ENCODE assay signal across 9 mouse cellular contexts in genomic region chr13:45576185-45576584, GRCm38 (mm10).
A peak's percentile ranks its signal among the peaks of the same experiment; 100 is the strongest.
DNase-seq lines count a peak whose midpoint lies in the region; ATAC-seq and TF ChIP-seq lines count a peak whose summit lies in the region.
"Had no signal": no experiment of that assay in that cellular context is flagged by ENCODE, and none has a peak within 500 bp of the region (broad histone marks: within the 10 kb centered on the region; RNA-seq: fewer than 3 reads in every experiment).

No protein-coding gene starts in this region.

- H3K9ac ChIP-seq in limb, embryonic 13.5 days, result no peak overlapping the region

- H3K4me1 ChIP-seq in embryonic fibroblast, embryonic 13.5 days (ENCODE audit: control insufficient read depth, insufficient read depth, low read length), result peaks cover 23% of the 10 kb centered on the region
- H3K4me1 ChIP-seq in limb, embryonic 13.5 days, result peaks cover 19% of the 10 kb centered on the region

- no peak for TF ChIP-seq POLR2A in embryonic fibroblast, embryonic 13.5 days (IDR thresholded peaks at IDR 0.05; ENCODE audit: low read depth, low read length)

- WGBS in limb, embryonic 13.5 days, result 54% methylated on average over 4 of the region's 4 CpGs

- H3K4me2 ChIP-seq in limb, embryonic 13.5 days (replicated peaks), result no peak overlapping the region

- H3K4me3 ChIP-seq in embryonic fibroblast, embryonic 13.5 days (ENCODE audit: insufficient read depth, low read length), result no peak overlapping the region
- H3K4me3 ChIP-seq in limb, embryonic 13.5 days, result no peak overlapping the region
- H3K4me3 ChIP-seq: megakaryocyte, embryonic 14.5 days had no signal

- H3K36me3 ChIP-seq in limb, embryonic 13.5 days, result no peaks in the 10 kb centered on the region

- H3K27me3 ChIP-seq in limb, embryonic 13.5 days, result no peaks in the 10 kb centered on the region
- H3K27me3 ChIP-seq: megakaryocyte, embryonic 14.5 days had no signal

- TF ChIP-seq CTCF in embryonic fibroblast, embryonic 13.5 days (IDR thresholded peaks at IDR 0.05; ENCODE audit: borderline replicate concordance, insufficient read depth, low read length), result no peak

- H3K9me3 ChIP-seq in limb, embryonic 13.5 days, result no peaks in the 10 kb centered on the region
- H3K9me3 ChIP-seq: megakaryocyte, embryonic 14.5 days had no signal

- peak; percentile 44 to 58 for DNase-seq in cerebellum, postnatal 10 days
- DNase-seq in cerebellum, adult 11 months, result no peak
- DNase-seq in heart, postnatal 4 days, result peak; percentile 91
- no peak for DNase-seq in thymus, postnatal 25 days
- no peak for DNase-seq in right cerebral cortex, postnatal 25 days
- no peak for DNase-seq in layer of hippocampus, adult 11-12 months (ENCODE audit: low spot score)

- no peak for ATAC-seq in limb, embryonic 13.5 days (ENCODE audit: low FRiP score, low read depth)

- peak overlapping the region; percentile 63 for H3K27ac ChIP-seq in embryonic fibroblast, embryonic 13.5 days (ENCODE audit: insufficient read depth, low read length)
- peak overlapping the region; percentile 1; the same call in 1 of the 2 replicates for H3K27ac ChIP-seq in limb, embryonic 13.5 days

Comparison
In these comparisons a context has a peak if more than half of its experiments do, and no peak if none do; other contexts are left out.
1. DNase-seq: peak in cerebellum, postnatal 10 days (2 of 2) and heart, postnatal 4 days (single experiment); none in cerebellum, adult 11 months (single experiment), thymus, postnatal 25 days (single experiment), right cerebral cortex, postnatal 25 days (single experiment) and layer of hippocampus, adult 11-12 months (single experiment).